Mouse (Mus musculus): ENCODE results near the gene Ebf1. TPM values are rescaled to one million over a fixed set of nuclear protein-coding genes. Genes with fewer than 3 reads are reported as not detected.

Ebf1 gene
- total and polyA plus RNA-seq, 3 experiments = 0.04 TPM; not detected in 2

DNA sequence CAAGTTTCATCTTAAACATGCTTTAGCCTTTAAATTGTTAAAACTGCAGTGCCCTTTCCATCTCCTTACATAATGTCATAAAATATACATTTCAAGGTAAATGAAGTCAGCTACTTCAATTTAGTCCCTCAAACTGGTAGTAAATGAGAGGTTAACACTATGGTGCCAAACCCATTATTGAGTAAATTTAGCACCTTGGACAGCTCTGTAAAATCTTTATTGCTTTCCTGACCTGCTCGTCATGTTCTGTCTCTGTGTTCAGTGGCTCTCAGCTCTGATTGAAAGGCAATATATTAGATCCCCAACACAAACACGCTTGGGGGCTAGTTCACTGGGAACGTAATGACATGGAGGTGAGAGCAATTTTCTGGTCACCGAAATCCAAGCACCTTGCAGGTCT is 370.7 kb downstream of the Ebf1 start:
- Histone ChIP-seq H3K4me1 (ENCODE audit: control insufficient read depth in 1 of 2, insufficient read depth in 2 of 2, low read length in 2 of 2) (no peaks in the 10 kb centered on the region), H3K9ac (ENCODE audit: control insufficient read depth, low read depth, low read length, poor library complexity, severe bottlenecking) (no peak overlapping the region), H3K36me3 (ENCODE audit: control insufficient read depth in 1 of 2, insufficient read depth in 2 of 2, low read length in 2 of 2) (no peaks in the 10 kb centered on the region), H3K4me3 (ENCODE audit: control insufficient read depth in 1 of 2, insufficient read depth in 1 of 2, low read depth in 2 of 2, low read length in 2 of 2) (no peak overlapping the region), H3K27ac (ENCODE audit: control insufficient read depth, low read depth, low read length) (no peak overlapping the region), H3K27me3 (ENCODE audit: control insufficient read depth in 1 of 2, insufficient read depth in 2 of 2, low read length in 2 of 2) (no peaks in the 10 kb centered on the region), H3K9me3 (replicated peaks; ENCODE audit: insufficient read depth, low read length) (no peaks in the 10 kb centered on the region), H3K79me2 (ENCODE audit: control insufficient read depth, insufficient read depth, low read length, poor library complexity) (no peaks in the 10 kb centered on the region)
- no peak for DNase-seq (ENCODE audit: low read depth, low spot score)
- TF ChIP-seq POLR2AphosphoS2 (IDR thresholded peaks at IDR 0.05; ENCODE audit: low read length) = no peak
- no peak for TF ChIP-seq POLR2AphosphoS5 (IDR thresholded peaks at IDR 0.05; ENCODE audit: borderline replicate concordance, low read depth, low read length)
- TF ChIP-seq USF2 (IDR thresholded peaks at IDR 0.05; ENCODE audit: borderline replicate concordance in 1 of 2, insufficient read depth in 1 of 2, low read depth in 1 of 2, low read length in 2 of 2) = no peak
- TF ChIP-seq UBTF (IDR thresholded peaks at IDR 0.05; ENCODE audit: borderline replicate concordance, insufficient read depth, low read depth, low read length) = no peak
- TF ChIP-seq RAD21 (IDR thresholded peaks at IDR 0.05; ENCODE audit: low read depth, low read length) = no peak
- no peak for TF ChIP-seq RCOR1 (IDR thresholded peaks at IDR 0.05; ENCODE audit: low read depth, low read length)
- no peak for TF ChIP-seq ZNF384 (IDR thresholded peaks at IDR 0.05; ENCODE audit: low read depth, low read length)
- TF ChIP-seq CHD2 (IDR thresholded peaks at IDR 0.05; ENCODE audit: low read length) = no peak
- TF ChIP-seq HCFC1 (IDR thresholded peaks at IDR 0.05; ENCODE audit: low read depth, low read length) = no peak
- no peak for TF ChIP-seq ELF1 (IDR thresholded peaks at IDR 0.05; ENCODE audit: low read depth, low read length)
- no peak for TF ChIP-seq MEF2A (IDR thresholded peaks at IDR 0.05; ENCODE audit: extremely low read depth, insufficient replicate concordance, low read depth, low read length, poor library complexity, severe bottlenecking)
- TF ChIP-seq MAZ (IDR thresholded peaks at IDR 0.05; ENCODE audit: low read depth, low read length) = no peak
- no peak for TF ChIP-seq GATA1 (IDR thresholded peaks at IDR 0.05; ENCODE audit: low read depth, low read length)
- TF ChIP-seq KAT2A (conservative IDR thresholded peaks at IDR 0.05; ENCODE audit: low read depth, low read length) = no peak
- TF ChIP-seq ZMIZ1 (IDR thresholded peaks at IDR 0.05; ENCODE audit: low read depth, low read length) = no peak

- H3K9me3 ChIP-seq (replicated peaks; ENCODE audit: insufficient read depth, low read length) = no peaks in the 10 kb centered on the region
- no peaks in the 10 kb centered on the region for H3K4me1 ChIP-seq (ENCODE audit: control insufficient read depth in 1 of 2, insufficient read depth in 2 of 2, low read length in 2 of 2)
- H3K36me3 ChIP-seq (ENCODE audit: control insufficient read depth in 1 of 2, insufficient read depth in 2 of 2, low read length in 2 of 2) = no peaks in the 10 kb centered on the region
- TF ChIP-seq TCF12 (IDR thresholded peaks at IDR 0.05; ENCODE audit: low read depth, low read length) = no peak
- TF ChIP-seq RCOR1 (IDR thresholded peaks at IDR 0.05; ENCODE audit: low read depth, low read length) = no peak
- no peak for TF ChIP-seq NRF1 (IDR thresholded peaks at IDR 0.05; ENCODE audit: insufficient read depth, low read depth, low read length, poor library complexity, severe bottlenecking)
- TF ChIP-seq MEF2A (IDR thresholded peaks at IDR 0.05; ENCODE audit: extremely low read depth, insufficient replicate concordance, low read depth, low read length, poor library complexity, severe bottlenecking) = no peak
- TF ChIP-seq USF1 (IDR thresholded peaks at IDR 0.05; ENCODE audit: low read depth, low read length) = no peak
- no peak for TF ChIP-seq POLR2AphosphoS2 (IDR thresholded peaks at IDR 0.05; ENCODE audit: low read length)
- TF ChIP-seq ELF1 (IDR thresholded peaks at IDR 0.05; ENCODE audit: low read depth, low read length) = no peak
- no peak for TF ChIP-seq GATA1 (IDR thresholded peaks at IDR 0.05; ENCODE audit: low read depth, low read length)
- no peak for TF ChIP-seq ZKSCAN1 (IDR thresholded peaks at IDR 0.05; ENCODE audit: low read depth, low read length)
- no peak for TF ChIP-seq JUND (IDR thresholded peaks at IDR 0.05; ENCODE audit: low read depth, low read length)
- no peak for TF ChIP-seq MYC (IDR thresholded peaks at IDR 0.05; ENCODE audit: low read depth, low read length)
- no peak for TF ChIP-seq SIN3A (IDR thresholded peaks at IDR 0.05; ENCODE audit: low read length)
- TF ChIP-seq CHD1 (IDR thresholded peaks at IDR 0.05; ENCODE audit: low read depth, low read length) = no peak
- no peak for TF ChIP-seq HCFC1 (IDR thresholded peaks at IDR 0.05; ENCODE audit: low read depth, low read length)
- no peak for TF ChIP-seq ZMIZ1 (IDR thresholded peaks at IDR 0.05; ENCODE audit: low read depth, low read length)
- no peak for TF ChIP-seq BHLHE40 (IDR thresholded peaks at IDR 0.05; ENCODE audit: borderline replicate concordance, low read depth, low read length)
- TF ChIP-seq CTCF (IDR thresholded peaks at IDR 0.05 in 2 of 3, conservative IDR thresholded peaks at IDR 0.05 in 1 of 3; ENCODE audit: control insufficient read depth in 1 of 3, insufficient read depth in 1 of 3, low read depth in 2 of 3, low read length in 3 of 3, poor library complexity in 1 of 3, severe bottlenecking in 1 of 3) = no peak
- TF ChIP-seq NELFE (IDR thresholded peaks at IDR 0.05; ENCODE audit: low read depth, low read length) = no peak
- no peak overlapping the region for H3K9ac ChIP-seq (ENCODE audit: control insufficient read depth, low read depth, low read length, poor library complexity, severe bottlenecking)
- no peaks in the 10 kb centered on the region for H3K27me3 ChIP-seq (ENCODE audit: control insufficient read depth in 1 of 2, insufficient read depth in 2 of 2, low read length in 2 of 2)
- H3K27ac ChIP-seq (ENCODE audit: control insufficient read depth, low read depth, low read length) = no peak overlapping the region
- no peak overlapping the region for H3K4me3 ChIP-seq (ENCODE audit: control insufficient read depth in 1 of 2, insufficient read depth in 1 of 2, low read depth in 2 of 2, low read length in 2 of 2)
- H3K79me2 ChIP-seq (ENCODE audit: control insufficient read depth, insufficient read depth, low read length, poor library complexity) = no peaks in the 10 kb centered on the region
- no peak for DNase-seq (ENCODE audit: low read depth, low spot score)
These were observed 385.7 kb downstream of the Ebf1 start for GRCm38 (mm10) chr11:45002681-45003286.

Measured in MEL (cell line).